Mouse (Mus musculus) heart, embryonic 14.5 days (tissue): ENCODE measurements around the gene Map4k1. TPM values are rescaled to one million over a fixed set of nuclear protein-coding genes. Genes with fewer than 3 reads are reported as not detected.

ENCODE experiments used
- ATAC-seq: fragments of 200-750 bp; cut with Nextera tagmentation; 2 replicates; pipeline ENCODE4 v1.8.0; 2017; ENCODE audit warnings: low read depth, moderate TSS enrichment; ENCODE audit not compliant: insufficient number of reproducible peaks, insufficient read depth, low FRiP score
- H3K27ac ChIP-seq, 2 experiments: fragments of 200-500 bp in 1 of 2; fragments of 300-500 bp in 1 of 2; sonication (generic) in 1 of 2; replicated peaks in 1 of 2; 2 replicates each; pipeline ENCODE4 v1.5.1; 2012 to 2014; ENCODE audit warnings: low read depth in 2 of 2, low read length in 2 of 2, control low read depth in 1 of 2, mild to moderate bottlenecking in 1 of 2, mixed read lengths in 1 of 2; ENCODE audit not compliant: control insufficient read depth in 1 of 2, insufficient read depth in 1 of 2
- H3K27me3 ChIP-seq: fragments of 300-500 bp; sonication (generic); 2 replicates; pipeline ENCODE4 v1.6.1; 2014; ENCODE audit warnings: mild to moderate bottlenecking, low read length, control low read depth; ENCODE audit not compliant: control insufficient read depth, insufficient read depth
- H3K36me3 ChIP-seq: fragments of 300-500 bp; sonication (generic); 2 replicates; pipeline ENCODE4 v1.6.1; 2014; ENCODE audit warnings: mild to moderate bottlenecking, control low read depth, low read length, mixed read lengths; ENCODE audit not compliant: control insufficient read depth, insufficient read depth
- H3K4me1 ChIP-seq, 2 experiments: fragments of 200-500 bp in 1 of 2; fragments of 300-500 bp in 1 of 2; sonication (generic) in 1 of 2; 2 replicates each; pipeline ENCODE4 v1.6.1; 2012 to 2014; ENCODE audit warnings: low read length in 2 of 2, control low read depth in 1 of 2, mixed read lengths in 1 of 2; ENCODE audit not compliant: control insufficient read depth in 2 of 2, insufficient read depth in 2 of 2
- H3K4me2 ChIP-seq: fragments of 300-500 bp; sonication (generic); 2 replicates; pipeline ENCODE4 v1.6.1; 2014; ENCODE audit warnings: mild to moderate bottlenecking, low read length
- H3K4me3 ChIP-seq, 2 experiments: fragments of 200-500 bp in 1 of 2; fragments of 300-500 bp in 1 of 2; sonication (generic) in 1 of 2; 2 replicates each; pipeline ENCODE4 v1.5.1; 2012 to 2014; ENCODE audit warnings: low read length in 2 of 2, mild to moderate bottlenecking in 2 of 2, control low read depth in 1 of 2, low read depth in 1 of 2, moderate library complexity in 1 of 2; ENCODE audit not compliant: control insufficient read depth in 1 of 2, insufficient read depth in 1 of 2
- H3K9ac ChIP-seq: fragments of 300-500 bp; sonication (generic); 2 replicates; pipeline ENCODE4 v1.6.1; 2014; ENCODE audit warnings: mild to moderate bottlenecking, low read length
- H3K9me3 ChIP-seq: fragments of 300-500 bp; sonication (generic); 2 replicates; pipeline ENCODE4 v1.6.1; 2016; ENCODE audit warnings: low read length, control low read depth; ENCODE audit not compliant: control insufficient read depth
- WGBS: fragments of 180-500 bp; shearing (Covaris S2); extraction: QIAGEN DNeasy Blood & Tissue Kit; methylation state at CpG from one replicate; pipeline ENCODE4 v1.1.7; 2014; 5-methylcytosine and 5-hydroxymethylcytosine counted together
- microRNA-seq: library from miRNA; unstranded; fragments of <30 nt; microRNA quantifications from one replicate; pipeline ENCODE4, GENCODE M21; 2016
- polyA plus RNA-seq: library from polyadenylated mRNA; unstranded; fragments of >200 nt; fragmentation: Nextera tagmentation; extraction: Ambion mirVana; gene quantifications from 2 replicates; pipeline ENCODE4 v1.2.1, GENCODE M21; 2014

Map4k1 gene
- polyA plus RNA-seq, 1 experiment from 2014 or later, result 2.8 TPM

DNA sequence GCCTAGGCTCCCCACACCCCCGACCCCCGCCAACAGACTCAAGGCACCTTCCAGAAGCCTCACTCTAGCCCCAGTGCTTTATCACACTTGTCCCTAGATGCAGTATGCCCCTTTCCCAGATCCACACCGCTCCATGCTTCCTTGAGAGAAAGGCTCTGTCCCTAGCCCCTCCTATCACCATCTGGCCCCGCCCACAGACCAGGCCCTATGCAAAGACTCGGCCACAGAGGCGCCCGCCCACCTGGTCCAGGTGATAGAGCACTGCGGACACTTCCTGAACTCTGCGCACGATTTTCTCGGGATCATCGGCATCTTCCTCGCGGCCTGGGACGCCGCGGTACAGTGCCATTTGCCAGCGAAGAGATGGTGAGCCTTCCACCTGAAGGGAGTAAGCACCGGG is 71.0 kb downstream of the Map4k1 start:
- peaks cover 60% of the 10 kb centered on the region for H3K27me3 ChIP-seq
- WGBS, result 3% methylated on average over 19 of the region's 19 CpGs
- no peaks in the 10 kb centered on the region for H3K4me1 ChIP-seq

More for the DNA sequence above, 71.0 kb downstream of the Map4k1 start:
- Histone ChIP-seq H3K36me3 (no peaks in the 10 kb centered on the region), H3K9me3 (peaks cover 9% of the 10 kb centered on the region), H3K4me3 (no peak overlapping the region; a peak in 1 of 4 replicates), H3K4me2 (no peak overlapping the region), H3K27ac (no peak overlapping the region), H3K9ac (no peak overlapping the region)
- ATAC-seq, result no peak

Small RNAs within 50 kb of the gene (microRNA-seq; reads per million reads assigned to microRNA genes)
- gene Gm44408, result not detected

Other genes starting within 250 kb of the Map4k1 start
- 129 and 135 TPM in 2 replicates for gene Mrps12, start 240.2 kb upstream of the Map4k1 start, polyA plus RNA-seq
- 18.8 and 20.3 TPM in 2 replicates for gene Sars2, start 240.1 kb upstream of the Map4k1 start, polyA plus RNA-seq
- not detected in 2 replicates for gene Ccer2, start 225.9 kb upstream of the Map4k1 start, polyA plus RNA-seq
- 56.4 and 57.7 TPM in 2 replicates for gene Sirt2, start 215.3 kb upstream of the Map4k1 start, polyA plus RNA-seq
- gene Nfkbib, start 214.5 kb upstream of the Map4k1 start, polyA plus RNA-seq, result 25.7 and 29.5 TPM in 2 replicates
- 2.1 and 3.7 TPM in 2 replicates for gene Rinl, start 193.1 kb upstream of the Map4k1 start, polyA plus RNA-seq
- gene Hnrnpl, start 173.5 kb upstream of the Map4k1 start, polyA plus RNA-seq, result 151 and 155 TPM in 2 replicates
- gene Ech1, start 156.8 kb upstream of the Map4k1 start, polyA plus RNA-seq, result 252 and 254 TPM in 2 replicates
- 4.7 and 4.8 TPM in 2 replicates for gene Lgals4, start 148.2 kb upstream of the Map4k1 start, polyA plus RNA-seq
- 1.3 and 2.6 TPM in 2 replicates for gene Lgals7, start 118.2 kb upstream of the Map4k1 start, polyA plus RNA-seq
- 0.27 and 0.46 TPM in 2 replicates for gene Capn12, start 100.6 kb upstream of the Map4k1 start, polyA plus RNA-seq
- gene Actn4, start 19.7 kb upstream of the Map4k1 start, polyA plus RNA-seq, result 221 and 228 TPM in 2 replicates
- 286 and 319 TPM in 2 replicates for gene Eif3k, start 186 bp upstream of the Map4k1 start, polyA plus RNA-seq
- 0.05 and 0.08 TPM in 2 replicates for gene Ryr1, start 143.1 kb downstream of the Map4k1 start, polyA plus RNA-seq
- 0.39 and 0.43 TPM in 2 replicates for gene Rasgrp4, start 152.8 kb downstream of the Map4k1 start, polyA plus RNA-seq
- gene Fam98c, start 174.2 kb downstream of the Map4k1 start, polyA plus RNA-seq, result 13.9 and 14.4 TPM in 2 replicates
- 0.28 and 0.86 TPM in 2 replicates for gene Ggn, start 188.2 kb downstream of the Map4k1 start, polyA plus RNA-seq
- gene Spred3, start 188.4 kb downstream of the Map4k1 start, polyA plus RNA-seq, result 1.3 and 1.6 TPM in 2 replicates
- gene Psmd8, start 198.7 kb downstream of the Map4k1 start, polyA plus RNA-seq, result 227 and 241 TPM in 2 replicates
- 0.44 and 0.66 TPM in 2 replicates for gene Catsperg1, start 232.0 kb downstream of the Map4k1 start, polyA plus RNA-seq